Mouse (Mus musculus) urinary bladder, postnatal 4 days (tissue): ENCODE data around the gene Cask.

Source experiments
- DNase-seq, 2 experiments: peaks; one replicate each; pipeline ENCODE4 v3.0.0; 2021 to 2022; ENCODE audit warnings: low spot score in 2 of 2

Cask gene

GRCm38 (mm10) chrX:13720296-13720829, 130.8 kb downstream of the Cask start:
- no peak for DNase-seq

- no peak for DNase-seq
Observed at GRCm38 (mm10) chrX:13718283-13718682, 132.9 kb downstream of the Cask start.

DNA sequence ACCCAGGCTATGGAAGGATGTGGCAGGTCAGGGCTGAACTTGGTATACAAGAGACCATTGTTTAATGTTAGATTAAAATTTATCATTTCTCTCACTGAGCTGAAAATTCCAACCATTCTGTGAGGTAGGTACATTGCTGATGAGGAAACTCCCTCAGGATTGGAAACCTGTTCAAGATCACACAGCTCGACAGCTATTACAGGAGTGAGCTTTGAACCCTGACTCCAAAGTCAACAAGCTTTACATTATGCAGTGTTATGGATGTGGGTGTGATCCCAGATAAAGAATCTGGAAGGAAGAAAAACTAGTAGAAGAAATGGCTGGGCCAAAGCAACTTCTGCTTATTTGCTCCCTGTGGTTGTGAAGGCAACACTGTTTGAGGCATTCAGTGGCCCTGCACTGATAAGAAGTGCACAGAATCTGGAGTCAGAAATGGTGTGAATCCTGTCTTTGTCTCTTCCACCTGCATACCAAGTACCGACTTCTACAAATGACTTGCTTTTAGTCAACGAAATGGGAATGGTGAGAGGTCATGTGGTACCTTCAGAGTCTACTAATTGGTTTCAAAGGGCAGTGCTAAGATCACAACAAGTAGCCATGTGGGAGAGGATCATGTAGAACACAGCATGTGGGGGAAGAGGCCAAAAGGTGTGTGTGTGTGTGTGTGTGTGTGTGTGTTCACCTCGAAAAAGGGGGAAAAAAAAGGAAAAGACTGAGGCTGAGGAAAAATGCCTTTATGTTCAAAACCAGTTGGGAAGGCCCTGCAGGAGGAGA, 134.2 kb downstream of the Cask start:
- DNase-seq = no peak

DNA sequence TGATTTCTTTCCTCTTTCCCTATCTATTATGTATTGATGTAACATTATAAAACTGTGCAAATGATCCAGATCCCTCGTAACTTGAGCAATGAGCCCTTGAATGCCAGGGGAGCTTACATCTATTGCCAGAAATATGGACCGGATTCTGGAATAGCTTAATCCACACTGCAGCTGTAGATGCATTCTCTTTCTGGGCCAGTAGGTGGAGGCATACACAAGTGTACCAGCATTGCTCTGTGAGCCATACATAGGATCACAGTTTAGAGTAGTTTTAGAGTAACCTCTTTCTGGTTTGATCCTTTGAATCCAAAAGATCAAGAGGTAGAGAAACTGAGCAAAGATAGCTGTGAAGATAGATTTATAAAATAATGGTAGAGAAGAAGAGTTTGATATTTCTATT, 141.0 kb downstream of the Cask start:
- no peak for DNase-seq

DNA sequence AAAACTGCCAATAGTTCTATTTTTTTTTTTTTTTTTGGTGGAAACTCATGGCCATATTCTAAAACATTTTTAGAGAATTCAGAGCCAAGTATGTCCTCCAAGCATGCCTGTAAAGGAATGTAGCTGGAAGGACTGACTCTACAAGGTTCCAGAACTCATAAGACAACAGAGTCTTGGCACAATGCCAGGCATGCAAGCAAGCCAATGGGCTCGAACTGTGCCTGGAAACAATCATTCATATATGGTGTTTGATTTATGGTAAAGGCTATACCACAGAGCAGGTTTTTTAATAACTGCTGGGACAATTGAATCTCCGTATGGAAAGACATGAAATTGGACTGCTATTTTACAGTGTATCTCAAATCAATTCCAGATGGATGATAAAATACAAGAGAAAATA, 146.1 kb downstream of the Cask start:
- DNase-seq = peak in 1 of 2 experiments; percentile 18

- DNase-seq = no peak
Observed at GRCm38 (mm10) chrX:13700681-13701080, 150.5 kb downstream of the Cask start.

DNA sequence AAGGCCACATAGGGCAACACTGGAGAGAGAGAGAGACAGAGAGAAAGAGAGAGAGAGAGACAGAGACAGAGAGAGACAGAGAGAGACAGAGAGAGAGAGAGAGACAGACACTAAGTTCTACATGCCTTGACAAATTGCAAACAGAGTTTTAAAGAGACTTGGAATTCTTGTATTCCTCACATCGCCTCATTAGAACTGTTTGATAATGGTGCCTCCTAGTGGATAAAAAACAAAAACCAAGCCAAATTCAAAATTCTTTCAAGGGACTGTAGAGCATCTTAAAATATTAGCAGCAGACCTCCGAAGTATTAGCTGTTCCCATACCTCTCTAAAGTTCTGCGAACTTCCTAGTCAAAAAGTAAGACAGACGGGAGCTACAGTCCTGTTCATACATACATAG, 159.3 kb downstream of the Cask start:
- DNase-seq = no peak

DNA sequence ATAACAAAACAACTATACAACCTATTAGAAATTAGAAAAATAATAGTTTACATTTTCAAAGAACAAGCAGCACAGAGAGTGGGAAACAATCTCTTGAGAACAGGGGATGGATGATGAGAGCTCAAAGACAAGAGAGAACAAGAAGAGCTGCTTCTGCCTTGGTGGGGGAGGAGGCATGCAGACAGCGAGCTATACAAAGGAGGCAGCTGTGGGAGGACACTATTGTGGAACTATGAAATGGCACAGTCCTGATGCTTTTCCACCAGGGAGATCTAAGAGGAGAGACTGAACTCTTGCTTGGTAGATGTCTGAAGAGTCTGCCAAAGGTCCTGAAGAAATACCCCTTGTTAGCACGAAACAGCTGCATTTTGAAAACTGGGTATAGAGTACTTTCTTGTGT, 162.8 kb downstream of the Cask start:
- no peak for DNase-seq

- DNase-seq = no peak
Observed at GRCm38 (mm10) chrX:13686589-13686988, 164.6 kb downstream of the Cask start.

DNA sequence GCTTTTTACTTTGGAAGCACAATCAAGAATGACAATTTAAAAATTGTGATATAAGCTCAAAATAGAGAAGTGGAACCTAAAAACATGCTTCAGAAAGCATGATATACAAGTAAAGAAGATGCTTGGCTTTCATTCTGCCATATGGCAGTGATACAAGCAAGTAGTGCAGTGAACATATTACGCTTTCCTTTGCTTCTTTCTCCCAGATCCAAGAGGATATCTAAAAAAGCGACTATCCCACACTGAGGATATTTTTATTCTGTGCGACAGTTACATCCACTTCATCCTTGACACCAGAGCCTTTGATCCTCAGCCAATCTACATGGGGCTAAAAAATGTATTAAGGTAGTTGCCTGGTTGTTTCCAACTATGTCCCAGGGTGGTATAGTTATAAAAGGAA, 169.4 kb downstream of the Cask start:
- DNase-seq = no peak

- DNase-seq = no peak
Observed at GRCm38 (mm10) chrX:13673001-13673400, 178.2 kb downstream of the Cask start.

DNA sequence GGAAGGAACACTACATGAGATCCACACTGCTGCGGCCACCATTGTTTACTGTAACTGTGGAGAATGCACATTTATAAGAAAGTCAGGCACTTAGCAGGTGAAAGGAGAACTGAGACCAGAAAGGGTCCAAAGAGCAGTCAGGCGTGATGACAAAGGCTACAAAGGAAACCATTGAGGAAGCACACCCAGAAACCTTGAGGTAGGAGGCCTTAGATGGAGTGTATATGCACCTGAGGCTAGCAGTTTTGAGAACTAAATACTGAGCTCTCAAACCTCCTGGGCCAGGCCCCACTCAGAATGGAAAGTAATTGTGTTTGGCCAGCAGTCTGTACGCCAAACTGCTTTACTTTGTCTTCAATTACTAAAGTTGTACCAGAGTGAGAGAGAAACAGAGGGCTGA, 180.8 kb downstream of the Cask start:
- DNase-seq = no peak

DNA sequence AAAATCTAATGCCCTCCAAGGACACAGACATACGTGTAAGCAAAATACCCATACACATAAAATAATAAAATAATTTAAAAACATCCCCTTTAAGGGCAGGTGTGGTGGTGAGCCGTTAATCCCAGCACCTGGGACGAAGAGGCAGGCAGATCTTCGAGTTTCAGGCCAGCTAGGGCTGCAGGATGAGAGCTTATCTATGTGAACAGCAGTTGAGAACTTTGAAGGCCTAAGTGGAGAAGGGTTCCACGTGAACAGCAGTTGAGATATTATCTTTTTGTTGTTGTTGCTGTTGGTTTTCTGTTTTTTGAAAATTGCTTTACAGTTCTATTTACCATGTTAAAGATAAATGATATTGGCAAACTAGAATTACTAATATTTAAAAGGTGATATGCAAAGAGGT, 182.3 kb downstream of the Cask start:
- DNase-seq = no peak

DNA sequence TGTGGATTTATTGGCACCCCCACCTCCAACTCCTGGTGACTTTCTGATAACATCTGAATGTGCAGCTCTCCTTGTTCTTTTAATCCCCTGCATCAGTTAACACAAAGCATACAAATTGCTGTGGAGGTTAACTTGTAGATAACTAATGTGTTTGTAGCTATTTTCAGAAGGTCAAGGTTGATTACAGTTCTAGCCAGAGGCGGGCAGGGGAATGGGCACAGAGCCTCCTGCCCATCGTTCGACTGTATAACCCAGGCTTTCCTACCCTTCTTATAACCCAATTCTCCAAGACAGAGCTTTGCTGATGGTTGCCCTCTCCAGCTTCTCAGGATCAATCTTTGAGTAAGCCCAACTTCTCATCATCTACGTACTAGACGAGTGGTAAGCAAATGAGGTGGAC, 190.1 kb downstream of the Cask start, which contains the start of gene Gpr82:
TSS of gene Gpr82 (plus strand) at position 301 of the 400 bp plus-strand sequence.
- no peak for DNase-seq

DNA sequence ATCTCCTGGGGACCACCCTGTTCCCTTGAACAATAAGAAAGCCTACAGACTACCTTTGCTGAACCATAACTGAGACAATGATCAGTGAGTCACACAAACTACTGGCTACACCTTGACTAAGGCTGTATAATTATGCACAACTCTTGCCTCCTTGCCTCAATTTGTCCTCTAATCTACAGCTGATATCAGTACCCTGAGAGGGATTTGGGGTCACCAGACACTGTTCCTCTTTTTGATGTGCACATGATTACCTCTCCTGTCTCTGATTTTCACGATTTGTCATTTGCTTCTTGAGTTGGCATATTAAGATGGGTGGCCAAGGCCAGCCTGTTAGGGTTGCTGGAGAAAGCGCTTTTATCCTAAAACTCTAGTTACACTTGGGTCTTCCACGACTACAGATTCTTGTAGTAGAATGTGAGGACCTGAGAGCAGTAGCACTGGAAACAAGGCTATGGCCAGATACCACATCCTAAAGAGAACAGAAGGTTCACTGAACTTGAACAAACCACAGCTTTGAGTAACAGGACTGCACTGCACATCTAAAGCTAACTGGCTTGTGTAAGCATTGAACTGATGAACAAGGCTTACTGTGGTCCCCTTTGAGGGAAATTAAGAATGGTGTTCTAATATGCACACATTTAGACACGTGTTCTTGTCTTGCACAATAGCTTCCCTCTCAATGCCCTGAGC, 191.8 kb downstream of the Cask start:
- no peak for DNase-seq

GRCm38 (mm10) chrX:13658616-13659140, 192.5 kb downstream of the Cask start:
- DNase-seq = no peak

DNA sequence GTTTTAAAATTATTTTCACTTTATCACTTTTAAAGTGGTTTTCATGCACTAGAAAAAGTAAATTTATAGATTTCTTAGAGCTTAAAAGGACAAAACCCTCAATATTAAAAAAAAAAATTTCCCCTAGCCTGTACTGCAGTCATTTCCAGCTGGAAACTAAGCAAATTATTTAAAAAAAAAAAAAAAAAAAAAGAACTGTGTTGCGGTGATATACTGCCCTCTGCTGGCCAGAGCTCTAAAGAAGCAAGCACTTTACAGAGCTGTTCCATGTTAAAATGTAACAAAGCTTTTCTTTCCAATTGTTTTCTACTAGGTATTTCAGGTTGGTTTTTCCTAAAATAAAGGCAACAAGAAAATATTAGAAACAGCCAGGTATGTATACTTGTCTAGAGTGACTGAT, 194.4 kb downstream of the Cask start:
- DNase-seq = no peak

DNA sequence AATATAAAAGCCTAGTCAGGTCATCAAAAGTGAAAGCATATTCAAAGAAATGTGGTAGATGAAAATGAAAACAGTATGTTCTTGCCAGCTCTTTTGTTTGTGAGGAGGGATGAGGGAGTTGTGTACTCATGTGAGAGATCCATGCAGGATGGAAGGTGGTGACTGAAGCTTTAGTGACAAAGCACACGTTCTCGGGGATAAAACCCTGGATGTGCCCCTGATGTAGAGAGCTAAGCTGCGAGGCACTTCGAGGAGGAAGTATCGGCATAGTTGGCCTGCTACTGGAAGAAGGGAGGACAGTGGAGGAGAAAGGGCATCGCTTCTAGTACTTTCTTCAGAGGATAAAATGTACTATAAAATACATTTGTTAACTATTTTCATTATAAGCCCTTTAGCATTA, 195.3 kb downstream of the Cask start:
- DNase-seq = no peak

DNA sequence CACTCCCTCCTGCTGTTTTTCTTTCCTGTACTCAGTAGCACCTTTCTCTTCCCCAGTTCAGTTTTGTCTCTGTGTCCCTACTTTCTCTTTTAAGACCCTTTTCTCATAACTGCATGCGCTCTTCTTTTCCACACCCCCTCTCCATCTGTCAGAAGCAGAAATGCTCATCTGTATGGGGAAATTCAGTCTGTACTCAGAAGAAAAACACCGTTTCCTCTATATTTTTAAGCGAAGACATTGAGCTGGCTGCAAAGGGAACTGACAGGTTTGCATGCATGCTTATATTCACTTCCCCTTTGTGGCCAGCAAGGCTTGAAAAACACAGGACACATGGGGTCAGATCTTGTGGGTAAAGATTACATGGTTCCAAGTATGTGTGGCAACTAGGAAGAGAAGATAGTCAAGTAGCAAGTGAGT, 196.2 kb downstream of the Cask start:
- DNase-seq = no peak

- no peak for DNase-seq
Observed at GRCm38 (mm10) chrX:13652291-13652690, 198.9 kb downstream of the Cask start.

- DNase-seq = no peak
Observed at GRCm38 (mm10) chrX:13651889-13652288, 199.3 kb downstream of the Cask start.

DNA sequence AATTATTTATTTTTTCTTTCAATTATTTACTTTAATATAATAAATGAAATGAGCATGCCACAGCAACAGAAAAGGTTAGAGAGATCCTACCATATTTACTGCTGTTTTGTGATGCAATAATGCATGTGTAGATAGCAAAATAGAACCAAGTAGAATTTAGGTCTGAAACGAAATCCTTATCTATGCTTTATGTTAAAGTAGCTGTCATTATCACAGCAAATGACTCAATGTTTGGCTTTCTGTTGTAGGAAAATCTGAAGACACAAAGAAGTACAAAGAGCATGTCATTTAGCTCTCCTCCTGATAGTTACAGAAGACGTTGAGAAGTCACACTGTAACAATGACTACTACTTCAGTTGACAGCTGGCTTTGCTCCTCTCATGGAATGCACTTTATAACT, 212.3 kb downstream of the Cask start:
- no peak for DNase-seq

DNA sequence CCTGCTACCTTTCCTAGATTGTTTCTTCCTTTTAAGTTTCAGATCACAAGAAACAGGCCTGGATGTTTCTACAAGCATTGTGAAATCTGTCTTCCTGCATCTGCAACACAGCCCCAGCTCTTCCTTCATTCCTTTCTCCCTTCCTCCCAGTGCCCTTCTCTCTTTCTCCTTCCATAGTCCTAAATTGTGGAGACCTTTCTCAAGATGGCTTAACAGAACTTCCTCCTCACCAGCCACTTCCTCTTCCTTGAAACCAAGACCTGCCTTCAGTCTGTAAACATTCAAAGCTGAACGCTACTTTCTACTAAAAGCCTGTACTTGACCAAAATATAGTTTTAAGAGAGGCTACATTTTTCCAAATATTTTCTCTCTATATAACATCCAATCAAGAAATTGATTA, 214.8 kb downstream of the Cask start:
- no peak for DNase-seq
